Mouse (Mus musculus) layer of hippocampus, adult 8-10 months (tissue): ENCODE measurements at regions not wholly inside any gene's neighbourhood (a gene's known extent, or its start where the extent isn't known, plus 50 kb on each side); places are given as distances from the start of the nearest gene placed in this dataset.

Source experiments
- DNase-seq, 2 experiments: peaks; one replicate each; pipeline ENCODE4 v3.0.0; 2022; ENCODE audit warnings: low spot score in 2 of 2

- DNase-seq: no peak
Measured at GRCm38 (mm10) chr9:118323796-118324195, 154.2 kb upstream of the Eomes start.

- no peak for DNase-seq
Measured at GRCm38 (mm10) chr9:118326656-118327055, 151.4 kb upstream of the Eomes start.

GRCm38 (mm10) chr9:118327904-118328303 is 150.1 kb upstream of the Eomes start:
- DNase-seq: no peak

- no peak for DNase-seq
Measured at GRCm38 (mm10) chr9:118341401-118341800, 136.6 kb upstream of the Eomes start.

- DNase-seq: no peak
Measured at GRCm38 (mm10) chr9:118354911-118355310, 123.1 kb upstream of the Eomes start.

GRCm38 (mm10) chr9:118357406-118357805 is 120.6 kb upstream of the Eomes start:
- no peak for DNase-seq

GRCm38 (mm10) chr9:118363929-118364328 is 114.1 kb upstream of the Eomes start:
- no peak for DNase-seq

GRCm38 (mm10) chr9:118365431-118365830 is 112.6 kb upstream of the Eomes start:
- DNase-seq: no peak

GRCm38 (mm10) chr9:118367314-118367713 is 110.7 kb upstream of the Eomes start:
- DNase-seq: no peak

GRCm38 (mm10) chr9:118370581-118370980 is 107.4 kb upstream of the Eomes start:
- no peak for DNase-seq

- no peak for DNase-seq
Measured at GRCm38 (mm10) chr9:118374680-118375079, 103.3 kb upstream of the Eomes start.

GRCm38 (mm10) chr9:118379055-118379454 is 99.0 kb upstream of the Eomes start:
- peak in 1 of 2 experiments; percentile 3 for DNase-seq

- no peak for DNase-seq
Measured at GRCm38 (mm10) chr9:118382532-118382931, 95.5 kb upstream of the Eomes start.

GRCm38 (mm10) chr9:118384610-118385009 is 93.4 kb upstream of the Eomes start:
- DNase-seq: no peak

GRCm38 (mm10) chr9:118387631-118388030 is 90.4 kb upstream of the Eomes start:
- DNase-seq: no peak

- DNase-seq: no peak
Measured at GRCm38 (mm10) chr9:118389481-118390334, 88.3 kb upstream of the Eomes start.

GRCm38 (mm10) chr9:118390679-118391078 is 87.3 kb upstream of the Eomes start:
- no peak for DNase-seq

GRCm38 (mm10) chr9:118391715-118392114 is 86.3 kb upstream of the Eomes start:
- no peak for DNase-seq

- DNase-seq: no peak
Measured at GRCm38 (mm10) chr9:118392796-118393195, 85.2 kb upstream of the Eomes start.

- DNase-seq: no peak
Measured at GRCm38 (mm10) chr9:118393567-118393966, 84.4 kb upstream of the Eomes start.

- no peak for DNase-seq
Measured at GRCm38 (mm10) chr9:118396425-118397053, 81.5 kb upstream of the Eomes start.

- DNase-seq: no peak
Measured at GRCm38 (mm10) chr9:118400520-118400919, 77.5 kb upstream of the Eomes start.

- DNase-seq: no peak
Measured at GRCm38 (mm10) chr9:118401170-118401569, 76.8 kb upstream of the Eomes start.
